Mouse (Mus musculus): ENCODE data around the gene Invs. TPM values are rescaled to one million over a fixed set of nuclear protein-coding genes. Genes with fewer than 3 reads are reported as not detected.

The Invs gene
- polyA plus RNA-seq, 1 experiment, result 1.8 TPM

DNA sequence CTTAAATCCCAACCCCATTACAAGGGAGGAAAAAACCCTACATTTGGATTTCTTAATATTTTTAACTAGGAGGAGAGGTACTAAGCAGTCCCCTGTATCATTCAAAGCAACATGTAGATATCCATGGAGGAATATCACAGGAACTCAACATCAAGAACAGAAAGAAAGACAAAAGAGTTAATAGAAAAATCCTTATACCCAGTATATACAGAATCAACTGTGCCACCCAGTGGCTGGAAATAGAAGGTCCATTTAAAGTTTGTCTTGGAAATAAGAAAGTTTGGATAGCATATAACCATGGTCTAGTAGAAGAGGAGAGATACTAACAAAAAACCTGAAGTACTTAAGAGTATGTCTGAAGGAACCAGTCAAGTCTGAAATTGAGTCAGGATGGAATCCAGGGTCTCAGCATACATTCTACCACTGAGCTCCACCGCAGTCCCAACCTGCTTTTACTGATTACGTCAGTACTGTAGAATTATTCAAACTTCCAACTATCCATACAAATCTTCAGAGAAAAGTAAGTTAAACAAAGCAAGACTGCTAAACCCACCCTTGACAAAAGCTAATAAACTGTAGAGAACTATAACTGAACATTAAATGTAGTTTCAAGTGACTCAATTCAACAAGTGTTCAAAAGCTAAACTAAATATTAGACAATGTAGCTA lies 174.7 kb downstream of the Invs start:
- H3K27ac ChIP-seq (ENCODE audit: insufficient read depth, low read depth, low read length), result no peak overlapping the region
- H3K4me3 ChIP-seq (ENCODE audit: low read depth, low read length), result no peak overlapping the region
- H3K36me3 ChIP-seq (ENCODE audit: control insufficient read depth, insufficient read depth, low read length), result peaks cover 35% of the 10 kb centered on the region
- H3K4me1 ChIP-seq (ENCODE audit: control insufficient read depth, insufficient read depth, insufficient read length, low read length), result no peaks in the 10 kb centered on the region
- no peaks in the 10 kb centered on the region for H3K27me3 ChIP-seq (ENCODE audit: control insufficient read depth, insufficient read depth, low read length)
- TF ChIP-seq POLR2A (IDR thresholded peaks at IDR 0.05; ENCODE audit: low read depth, low read length) (no peak), CTCF (IDR thresholded peaks at IDR 0.05; ENCODE audit: extremely low read depth, insufficient read length, insufficient replicate concordance, low read depth, low read length) (no peak)
- WGBS, result 97% methylated on average over 2 of the region's 2 CpGs

DNA sequence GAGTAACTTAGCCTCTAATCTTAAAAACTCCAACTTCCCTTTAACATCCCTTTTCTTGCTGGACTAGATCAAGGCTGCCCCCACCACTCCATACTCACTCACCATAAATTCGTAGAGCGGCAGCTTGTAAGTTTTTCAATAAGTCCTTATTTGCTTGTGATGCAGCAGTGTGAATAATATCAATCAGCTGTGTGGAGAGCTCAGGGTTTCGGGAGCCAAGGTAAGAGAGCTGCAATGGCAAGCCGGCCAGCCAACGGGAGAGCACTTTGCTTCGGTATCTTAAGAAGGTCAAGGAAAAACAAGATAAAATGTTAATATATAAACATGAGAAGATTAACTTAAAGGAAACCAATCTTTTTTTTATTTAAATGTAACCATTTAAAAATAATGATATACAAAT lies 178.9 kb downstream of the Invs start:
- Histone ChIP-seq H3K4me1 (ENCODE audit: control insufficient read depth, insufficient read depth, insufficient read length, low read length) (no peaks in the 10 kb centered on the region), H3K27me3 (ENCODE audit: control insufficient read depth, insufficient read depth, low read length) (no peaks in the 10 kb centered on the region), H3K4me3 (ENCODE audit: low read depth, low read length) (no peak overlapping the region), H3K36me3 (ENCODE audit: control insufficient read depth, insufficient read depth, low read length) (peaks cover 33% of the 10 kb centered on the region), H3K27ac (ENCODE audit: insufficient read depth, low read depth, low read length) (no peak overlapping the region)
- 81% methylated on average over 6 of the region's 6 CpGs for WGBS
- TF ChIP-seq POLR2A (IDR thresholded peaks at IDR 0.05; ENCODE audit: low read depth, low read length) (no peak), CTCF (IDR thresholded peaks at IDR 0.05; ENCODE audit: extremely low read depth, insufficient read length, insufficient replicate concordance, low read depth, low read length) (no peak)

DNA sequence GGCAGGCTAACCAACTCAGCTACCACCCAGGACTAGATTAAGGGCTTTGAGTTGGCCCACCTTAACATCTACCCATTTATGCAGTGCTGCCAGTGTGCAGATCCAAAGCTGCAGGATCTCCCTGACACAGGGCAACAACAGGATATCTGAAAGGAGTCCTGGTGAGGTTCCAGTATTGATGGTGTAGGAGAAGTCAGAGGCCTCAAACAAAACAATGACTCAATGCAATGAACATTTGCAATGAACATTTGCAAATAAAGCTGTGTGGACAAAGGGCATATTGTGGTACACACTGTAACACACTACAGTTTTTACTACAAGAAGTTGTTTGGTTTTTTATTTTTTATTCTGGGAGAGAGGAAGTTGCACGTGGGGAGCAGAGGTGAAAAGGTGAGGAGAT lies 181.5 kb downstream of the Invs start:
- Histone ChIP-seq H3K4me3 (ENCODE audit: low read depth, low read length) (no peak overlapping the region), H3K27me3 (ENCODE audit: control insufficient read depth, insufficient read depth, low read length) (no peaks in the 10 kb centered on the region), H3K27ac (ENCODE audit: insufficient read depth, low read depth, low read length) (no peak overlapping the region), H3K4me1 (ENCODE audit: control insufficient read depth, insufficient read depth, insufficient read length, low read length) (no peaks in the 10 kb centered on the region), H3K36me3 (ENCODE audit: control insufficient read depth, insufficient read depth, low read length) (peaks cover 27% of the 10 kb centered on the region)
- WGBS, result 52% methylated on average over 1 of the region's 1 CpGs
- TF ChIP-seq CTCF (IDR thresholded peaks at IDR 0.05; ENCODE audit: extremely low read depth, insufficient read length, insufficient replicate concordance, low read depth, low read length), result no peak
- TF ChIP-seq POLR2A (IDR thresholded peaks at IDR 0.05; ENCODE audit: low read depth, low read length), result no peak

DNA sequence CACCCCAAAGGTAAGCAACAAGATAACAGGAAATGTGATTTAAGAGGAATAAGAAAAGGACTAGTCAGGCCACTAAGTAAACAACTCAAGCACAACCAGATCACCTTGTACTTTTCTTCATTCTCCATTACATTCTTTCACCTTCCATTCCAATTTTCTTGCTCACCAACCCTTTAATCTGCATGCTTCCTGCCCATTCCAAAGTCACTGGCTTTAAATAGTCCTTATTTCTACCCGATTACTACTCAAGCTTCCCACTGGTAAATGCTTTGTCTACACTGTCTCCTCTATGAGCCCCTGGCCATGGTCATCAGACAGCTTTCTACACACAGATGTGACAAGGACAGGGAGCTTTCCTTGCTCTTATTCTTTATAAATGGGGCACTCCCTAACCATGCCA lies 191.4 kb downstream of the Invs start:
- H3K27ac ChIP-seq (ENCODE audit: insufficient read depth, low read depth, low read length), result no peak overlapping the region
- peaks cover 17% of the 10 kb centered on the region for H3K36me3 ChIP-seq (ENCODE audit: control insufficient read depth, insufficient read depth, low read length)
- no peaks in the 10 kb centered on the region; the same call in none of the 2 replicates for H3K4me1 ChIP-seq (ENCODE audit: control insufficient read depth, insufficient read depth, insufficient read length, low read length)
- H3K4me3 ChIP-seq (ENCODE audit: low read depth, low read length), result no peak overlapping the region
- TF ChIP-seq POLR2A (IDR thresholded peaks at IDR 0.05; ENCODE audit: low read depth, low read length), result no peak
- no peak for TF ChIP-seq CTCF (IDR thresholded peaks at IDR 0.05; ENCODE audit: extremely low read depth, insufficient read length, insufficient replicate concordance, low read depth, low read length)
- H3K27me3 ChIP-seq (ENCODE audit: control insufficient read depth, insufficient read depth, low read length), result no peaks in the 10 kb centered on the region
- WGBS, result 32% methylated on average over 1 of the region's 1 CpGs

GRCm38 (mm10) chr4:48472052-48472791 lies 192.7 kb downstream of the Invs start:
- TF ChIP-seq CTCF (IDR thresholded peaks at IDR 0.05; ENCODE audit: extremely low read depth, insufficient read length, insufficient replicate concordance, low read depth, low read length) (no peak), POLR2A (IDR thresholded peaks at IDR 0.05; ENCODE audit: low read depth, low read length) (no peak)

DNA sequence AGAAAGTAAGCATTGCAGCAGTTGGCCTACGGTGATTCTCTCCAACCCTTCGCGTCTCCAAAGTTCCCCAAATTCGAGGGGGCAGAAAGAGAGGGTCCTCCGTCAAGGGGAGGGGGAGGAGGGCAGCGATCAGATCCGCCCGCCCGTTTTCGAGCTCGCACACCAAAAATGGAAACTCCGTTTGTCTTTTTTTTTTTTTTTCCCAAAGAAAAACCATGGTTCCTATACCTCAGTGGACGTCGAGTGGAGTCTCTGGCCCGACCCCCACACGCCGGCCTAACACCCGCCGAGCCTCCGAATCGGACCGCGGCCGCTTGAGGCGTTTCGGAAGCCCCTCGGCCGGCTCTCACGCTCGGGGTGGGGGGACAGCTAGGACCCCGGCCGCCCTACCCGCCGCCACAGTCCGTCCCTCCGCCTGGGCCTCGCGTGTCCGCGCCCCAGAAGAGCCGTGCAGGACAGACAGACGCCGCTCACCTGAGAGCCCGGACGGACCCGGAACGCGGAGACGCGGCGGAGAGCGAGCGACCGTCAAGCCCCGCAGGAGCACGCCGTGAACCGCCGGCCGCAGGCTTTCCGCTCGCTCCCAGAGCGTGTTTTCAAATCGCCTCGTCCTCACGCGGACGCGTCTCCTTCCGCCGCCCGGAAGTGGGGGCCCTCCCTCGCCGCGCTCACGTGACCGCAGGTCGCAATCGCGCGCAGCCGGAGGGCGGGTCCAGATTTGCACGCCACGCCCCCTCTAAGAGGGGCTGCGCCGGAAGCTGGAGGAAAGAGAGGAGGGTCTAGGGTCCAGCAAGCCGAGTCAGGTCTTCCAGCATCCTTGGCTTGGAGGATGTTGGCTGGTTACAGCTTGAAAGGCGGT lies 193.5 kb downstream of the Invs start, which contains the start of gene Tex10:
TSS of gene Tex10 (minus strand) at position 668 of the 859 bp plus-strand sequence.
- Histone ChIP-seq H3K4me3 (ENCODE audit: low read depth, low read length) (peak within 1 kb of the TSS; percentile 97), H3K4me1 (ENCODE audit: control insufficient read depth, insufficient read depth, insufficient read length, low read length) (no peaks in the 10 kb centered on the region; the same call in none of the 2 replicates), H3K27ac (ENCODE audit: insufficient read depth, low read depth, low read length) (0 out of 2 replicates have a peak within 1 kb of the TSS, but pooled peaks have one; percentile 12), H3K27me3 (ENCODE audit: control insufficient read depth, insufficient read depth, low read length) (no peaks in the 10 kb centered on the region), H3K36me3 (ENCODE audit: control insufficient read depth, insufficient read depth, low read length) (peaks cover 7% of the 10 kb centered on the region)
- under 1% methylated on average over 89 of the region's 89 CpGs for WGBS
- peak; percentile 77 for TF ChIP-seq POLR2A (IDR thresholded peaks at IDR 0.05; ENCODE audit: low read depth, low read length)
- TF ChIP-seq CTCF (IDR thresholded peaks at IDR 0.05; ENCODE audit: extremely low read depth, insufficient read length, insufficient replicate concordance, low read depth, low read length), result no peak

More at GRCm38 (mm10) chr4:48472052-48472791, 192.7 kb downstream of the Invs start:
- H3K27ac ChIP-seq (ENCODE audit: insufficient read depth, low read depth, low read length), result no peak overlapping the region
- H3K27me3 ChIP-seq (ENCODE audit: control insufficient read depth, insufficient read depth, low read length), result no peaks in the 10 kb centered on the region
- H3K4me1 ChIP-seq (ENCODE audit: control insufficient read depth, insufficient read depth, insufficient read length, low read length), result no peaks in the 10 kb centered on the region; the same call in none of the 2 replicates
- WGBS, result 4% methylated on average over 12 of the region's 12 CpGs
- H3K36me3 ChIP-seq (ENCODE audit: control insufficient read depth, insufficient read depth, low read length), result peaks cover 10% of the 10 kb centered on the region
- peak overlapping the region; percentile 97 for H3K4me3 ChIP-seq (ENCODE audit: low read depth, low read length)
